18 mouse cellular contexts compared by ENCODE assay signal in genomic region chr14:40992464-40992863, GRCm38 (mm10). TPM values are rescaled to one million over a fixed set of nuclear protein-coding genes. Genes with fewer than 3 reads are reported as not detected.
DNase-seq lines count a peak whose midpoint lies in the region; ATAC-seq and TF ChIP-seq lines count a peak whose summit lies in the region.
"Had no signal": no experiment of that assay in that cellular context is flagged by ENCODE, and none has a peak within 500 bp of the region (broad histone marks: within the 10 kb centered on the region; RNA-seq: fewer than 3 reads in every experiment).

No protein-coding gene starts in this region.

- WGBS in lung, postnatal 0 days = 34% methylated on average over 6 of the region's 6 CpGs
- WGBS in liver, embryonic 15.5 days (ENCODE audit: insufficient replicate concordance) = 10% methylated on average over 6 of the region's 6 CpGs
- WGBS in kidney, embryonic 14.5 days = 77% methylated on average over 6 of the region's 6 CpGs

- H3K4me3 ChIP-seq in lung, postnatal 0 days (ENCODE audit: low read depth, low read length) = no peak overlapping the region
- peak overlapping the region; percentile 31 for H3K4me3 ChIP-seq in liver, embryonic 15.5 days (replicated peaks)
- no peak overlapping the region for H3K4me3 ChIP-seq in kidney, embryonic 14.5 days (ENCODE audit: low read length)
- H3K4me3 ChIP-seq: forebrain, embryonic 10.5 days; heart, adult 2 months; hindbrain, embryonic 10.5 days had no signal

- no peak for DNase-seq in lung, postnatal 0 days (ENCODE audit: low spot score)
- DNase-seq in lung, adult 18-20 months = no peak
- DNase-seq in induced T-regulatory cell, adult 2 months (ENCODE audit: low read depth) = peak; percentile 34
- no peak for DNase-seq in left cerebral cortex, adult 18-20 months (ENCODE audit: low spot score in 2 of 2)
- DNase-seq in urinary bladder, adult 18-20 months (ENCODE audit: low spot score in 2 of 2) = no peak
- DNase-seq: cerebellum, adult 2 months; layer of hippocampus, adult 9-11 months; left cerebral cortex, postnatal 4 days; right cerebral cortex, postnatal 14 days; thymus, postnatal 36 days had no signal

- H3K4me2 ChIP-seq in lung, postnatal 0 days (replicated peaks; ENCODE audit: low read depth, low read length) = no peak overlapping the region
- H3K4me2 ChIP-seq in liver, embryonic 15.5 days = peak overlapping the region; percentile 67
- H3K4me2 ChIP-seq in kidney, embryonic 14.5 days (replicated peaks; ENCODE audit: low read depth, low read length) = no peak overlapping the region

- H3K9ac ChIP-seq in lung, postnatal 0 days (replicated peaks; ENCODE audit: low read depth) = no peak overlapping the region
- peak overlapping the region; percentile 50 for H3K9ac ChIP-seq in liver, embryonic 15.5 days
- H3K9ac ChIP-seq in kidney, embryonic 14.5 days (ENCODE audit: low read depth, low read length) = no peak overlapping the region

- no peaks in the 10 kb centered on the region for H3K9me3 ChIP-seq in lung, postnatal 0 days (ENCODE audit: low read length)
- no peaks in the 10 kb centered on the region for H3K9me3 ChIP-seq in liver, embryonic 15.5 days (replicated peaks)
- no peaks in the 10 kb centered on the region for H3K9me3 ChIP-seq in kidney, embryonic 14.5 days (ENCODE audit: control insufficient read depth, low read length)
- H3K9me3 ChIP-seq: forebrain, embryonic 10.5 days; hindbrain, embryonic 10.5 days had no signal

- ATAC-seq in lung, postnatal 0 days = peak; percentile 15; the same call in 1 of the 2 replicates
- ATAC-seq in liver, embryonic 15.5 days (ENCODE audit: insufficient read depth) = peak; percentile 84
- no peak for ATAC-seq in kidney, embryonic 14.5 days (ENCODE audit: low FRiP score, low TSS enrichment)

- H3K27me3 ChIP-seq in lung, postnatal 0 days (replicated peaks; ENCODE audit: insufficient read depth, low read length) = no peaks in the 10 kb centered on the region
- H3K27me3 ChIP-seq in liver, embryonic 15.5 days = no peaks in the 10 kb centered on the region
- H3K27me3 ChIP-seq in kidney, embryonic 14.5 days (ENCODE audit: control insufficient read depth, insufficient read depth, low read length) = no peaks in the 10 kb centered on the region
- H3K27me3 ChIP-seq: CH12.LX had no signal

- peaks cover 3% of the 10 kb centered on the region; the same call in 1 of the 2 replicates for H3K4me1 ChIP-seq in lung, postnatal 0 days (ENCODE audit: insufficient read depth, low read depth, low read length)
- peaks cover 61% of the 10 kb centered on the region for H3K4me1 ChIP-seq in liver, embryonic 15.5 days (replicated peaks)
- H3K4me1 ChIP-seq in kidney, embryonic 14.5 days (ENCODE audit: control insufficient read depth, insufficient read depth, low read length) = no peaks in the 10 kb centered on the region
- H3K4me1 ChIP-seq: forebrain, embryonic 10.5 days; hindbrain, embryonic 10.5 days had no signal

- TF ChIP-seq CTCF in lung, postnatal 0 days (IDR thresholded peaks at IDR 0.05) = no peak

- no peak for TF ChIP-seq EP300 in lung, postnatal 0 days (IDR thresholded peaks at IDR 0.05)

- H3K36me3 ChIP-seq in lung, postnatal 0 days (ENCODE audit: insufficient read depth, low read length) = no peaks in the 10 kb centered on the region
- peaks cover 39% of the 10 kb centered on the region for H3K36me3 ChIP-seq in liver, embryonic 15.5 days (replicated peaks)
- H3K36me3 ChIP-seq in kidney, embryonic 14.5 days (ENCODE audit: control insufficient read depth, insufficient read depth, low read length) = peaks cover 3% of the 10 kb centered on the region; the same call in 1 of the 2 replicates

- no peak overlapping the region for H3K27ac ChIP-seq in lung, postnatal 0 days (ENCODE audit: low read length)
- peak overlapping the region; percentile 84 for H3K27ac ChIP-seq in liver, embryonic 15.5 days (replicated peaks)
- no peak overlapping the region for H3K27ac ChIP-seq in kidney, embryonic 14.5 days (ENCODE audit: low read depth, low read length)
- H3K27ac ChIP-seq: forebrain, embryonic 10.5 days; heart, adult 2 months; hindbrain, embryonic 10.5 days; kidney, postnatal 0 days; macrophage had no signal

RNA-seq across cellular contexts. Expression of gene Fam213a, which starts 21.1 kb away (rescaled TPM):
- 40.6 and 50.1 TPM in 2 replicates for polyA plus RNA-seq in lung, postnatal 0 days (2015; fragmentation: Nextera tagmentation; extraction: Ambion mirVana)
- polyA plus RNA-seq in liver, embryonic 15.5 days (2015; fragmentation: Nextera tagmentation; extraction: Ambion mirVana) = 69.5 and 77.2 TPM in 2 replicates
- total RNA-seq in left cerebral cortex, adult 18-20 months (2021) = 100 to 1,000 TPM; 128 to 132 TPM
- 108 and 112 TPM in 2 replicates for polyA plus RNA-seq in kidney, embryonic 14.5 days (2014; fragmentation: Nextera tagmentation; extraction: Ambion mirVana)

RNA-seq across cellular contexts. Expression of gene Tspan14, which starts 25.9 kb away (rescaled TPM):
- 77.3 and 84.9 TPM in 2 replicates for polyA plus RNA-seq in lung, postnatal 0 days (2015; fragmentation: Nextera tagmentation; extraction: Ambion mirVana)
- polyA plus RNA-seq in liver, embryonic 15.5 days (2015; fragmentation: Nextera tagmentation; extraction: Ambion mirVana) = 28.8 and 34.6 TPM in 2 replicates
- total RNA-seq in left cerebral cortex, adult 18-20 months (2021) = 10 to 100 TPM; 41.8 to 45.3 TPM
- polyA plus RNA-seq in kidney, embryonic 14.5 days (2014; fragmentation: Nextera tagmentation; extraction: Ambion mirVana) = 67.4 and 118 TPM in 2 replicates
